Mouse (Mus musculus): ENCODE measurements around the gene Spice1. TPM values are rescaled to one million over a fixed set of nuclear protein-coding genes. Genes with fewer than 3 reads are reported as not detected.

Gene Spice1
- polyA plus RNA-seq, 2 experiments = 4.8 to 8.3 TPM

DNA sequence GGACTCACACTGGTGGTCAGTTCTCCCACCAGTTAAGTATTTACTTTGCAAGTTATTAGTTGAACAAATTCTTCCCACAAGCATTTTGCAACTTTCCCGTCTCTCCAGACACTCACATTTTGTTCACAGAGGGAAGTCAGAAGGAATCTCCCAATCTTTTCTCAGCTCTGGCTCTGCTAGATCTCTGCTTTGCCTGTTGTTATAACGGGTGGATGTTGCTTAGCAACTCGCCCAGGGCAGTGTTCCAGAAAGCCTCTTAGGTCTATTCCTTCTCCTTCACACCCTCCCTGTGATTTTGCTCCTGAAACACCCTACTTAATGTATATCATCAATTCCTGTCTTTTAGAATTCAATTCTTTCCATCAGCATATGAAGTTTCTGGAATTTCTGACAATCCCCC is 76.6 kb downstream of the Spice1 start:
- Histone ChIP-seq H3K4me2 (ENCODE audit: low read depth) (no peak overlapping the region), H3K4me1 (replicated peaks; ENCODE audit: control insufficient read depth in 2 of 2, insufficient read depth in 2 of 2, low read length in 1 of 2) (no peaks in the 10 kb centered on the region), H3K9me3 (ENCODE audit: control insufficient read depth, low read length) (no peaks in the 10 kb centered on the region), H3K27ac (no peak overlapping the region), H3K9ac (replicated peaks) (no peak overlapping the region), H3K36me3 (replicated peaks; ENCODE audit: control insufficient read depth, insufficient read depth, low read depth) (no peaks in the 10 kb centered on the region), H3K27me3 (ENCODE audit: control insufficient read depth, insufficient read depth, low read length) (no peaks in the 10 kb centered on the region), H3K4me3 (ENCODE audit: insufficient read depth in 1 of 2, low read depth in 2 of 2, low read length in 2 of 2) (no peak overlapping the region)
- no peak for DNase-seq (ENCODE audit: low read depth in 3 of 3, low spot score in 3 of 3)
- WGBS (ENCODE audit: insufficient replicate concordance) = 38% methylated on average over 3 of the region's 3 CpGs
- TF ChIP-seq EP300 (IDR thresholded peaks at IDR 0.05; ENCODE audit: low read depth) = no peak
- no peak for TF ChIP-seq CTCF (IDR thresholded peaks at IDR 0.05; ENCODE audit: low read depth)
- ATAC-seq (ENCODE audit: insufficient read depth) = no peak

- DNase-seq (ENCODE audit: low read depth in 3 of 3, low spot score in 3 of 3) = no peak
- Histone ChIP-seq H3K4me1 (replicated peaks; ENCODE audit: control insufficient read depth in 2 of 2, insufficient read depth in 2 of 2, low read length in 1 of 2) (no peaks in the 10 kb centered on the region), H3K36me3 (replicated peaks; ENCODE audit: control insufficient read depth, insufficient read depth, low read depth) (no peaks in the 10 kb centered on the region), H3K9me3 (ENCODE audit: control insufficient read depth, low read length) (no peaks in the 10 kb centered on the region), H3K9ac (replicated peaks) (no peak overlapping the region), H3K27ac (no peak overlapping the region), H3K4me3 (ENCODE audit: insufficient read depth in 1 of 2, low read depth in 2 of 2, low read length in 2 of 2) (no peak overlapping the region), H3K27me3 (ENCODE audit: control insufficient read depth, insufficient read depth, low read length) (no peaks in the 10 kb centered on the region), H3K4me2 (ENCODE audit: low read depth) (no peak overlapping the region)
- ATAC-seq (ENCODE audit: insufficient read depth) = no peak
- TF ChIP-seq EP300 (IDR thresholded peaks at IDR 0.05; ENCODE audit: low read depth) (no peak), CTCF (IDR thresholded peaks at IDR 0.05; ENCODE audit: low read depth) (no peak)
- 42% methylated on average over 5 of the region's 5 CpGs for WGBS (ENCODE audit: insufficient replicate concordance)
Observed at GRCm38 (mm10) chr16:44428456-44428855, 81.5 kb downstream of the Spice1 start.

- Histone ChIP-seq H3K9ac (replicated peaks) (no peak overlapping the region), H3K4me3 (ENCODE audit: insufficient read depth in 1 of 2, low read depth in 2 of 2, low read length in 2 of 2) (no peak overlapping the region), H3K27me3 (ENCODE audit: control insufficient read depth, insufficient read depth, low read length) (no peaks in the 10 kb centered on the region), H3K4me2 (ENCODE audit: low read depth) (no peak overlapping the region), H3K9me3 (ENCODE audit: control insufficient read depth, low read length) (no peaks in the 10 kb centered on the region), H3K4me1 (replicated peaks; ENCODE audit: control insufficient read depth in 2 of 2, insufficient read depth in 2 of 2, low read length in 1 of 2) (no peaks in the 10 kb centered on the region), H3K27ac (no peak overlapping the region), H3K36me3 (replicated peaks; ENCODE audit: control insufficient read depth, insufficient read depth, low read depth) (no peaks in the 10 kb centered on the region)
- ATAC-seq (ENCODE audit: insufficient read depth) (no peak), DNase-seq (ENCODE audit: low read depth in 3 of 3, low spot score in 3 of 3) (no peak)
- TF ChIP-seq CTCF (IDR thresholded peaks at IDR 0.05; ENCODE audit: low read depth) (no peak), EP300 (IDR thresholded peaks at IDR 0.05; ENCODE audit: low read depth) (no peak)
- 69% methylated on average over 7 of the region's 7 CpGs for WGBS (ENCODE audit: insufficient replicate concordance)
Observed at GRCm38 (mm10) chr16:44430021-44430420, 83.1 kb downstream of the Spice1 start.

- H3K4me1 ChIP-seq (replicated peaks; ENCODE audit: control insufficient read depth in 2 of 2, insufficient read depth in 2 of 2, low read length in 1 of 2) = no peaks in the 10 kb centered on the region
- no peak overlapping the region for H3K4me3 ChIP-seq (ENCODE audit: insufficient read depth in 1 of 2, low read depth in 2 of 2, low read length in 2 of 2)
- H3K4me2 ChIP-seq (ENCODE audit: low read depth) = no peak overlapping the region
- WGBS (ENCODE audit: insufficient replicate concordance) = 75% methylated on average over 7 of the region's 7 CpGs
- H3K9ac ChIP-seq (replicated peaks) = no peak overlapping the region
- no peaks in the 10 kb centered on the region for H3K36me3 ChIP-seq (replicated peaks; ENCODE audit: control insufficient read depth, insufficient read depth, low read depth)
- DNase-seq (ENCODE audit: low read depth in 3 of 3, low spot score in 3 of 3) (no peak), ATAC-seq (ENCODE audit: insufficient read depth) (no peak)
- TF ChIP-seq EP300 (IDR thresholded peaks at IDR 0.05; ENCODE audit: low read depth) (no peak), CTCF (IDR thresholded peaks at IDR 0.05; ENCODE audit: low read depth) (no peak)
- H3K9me3 ChIP-seq (ENCODE audit: control insufficient read depth, low read length) = no peaks in the 10 kb centered on the region
- H3K27me3 ChIP-seq (ENCODE audit: control insufficient read depth, insufficient read depth, low read length) = no peaks in the 10 kb centered on the region
- H3K27ac ChIP-seq = no peak overlapping the region
Observed at GRCm38 (mm10) chr16:44434931-44435330, 88.0 kb downstream of the Spice1 start.

- DNase-seq (ENCODE audit: low read depth in 3 of 3, low spot score in 3 of 3) (no peak), ATAC-seq (ENCODE audit: insufficient read depth) (no peak)
- TF ChIP-seq CTCF (IDR thresholded peaks at IDR 0.05; ENCODE audit: low read depth) (no peak), EP300 (IDR thresholded peaks at IDR 0.05; ENCODE audit: low read depth) (no peak)
- Histone ChIP-seq H3K9me3 (ENCODE audit: control insufficient read depth, low read length) (no peaks in the 10 kb centered on the region), H3K4me3 (ENCODE audit: insufficient read depth in 1 of 2, low read depth in 2 of 2, low read length in 2 of 2) (no peak overlapping the region), H3K9ac (replicated peaks) (no peak overlapping the region), H3K27ac (no peak overlapping the region), H3K4me1 (replicated peaks; ENCODE audit: control insufficient read depth in 2 of 2, insufficient read depth in 2 of 2, low read length in 1 of 2) (no peaks in the 10 kb centered on the region), H3K4me2 (ENCODE audit: low read depth) (no peak overlapping the region), H3K27me3 (ENCODE audit: control insufficient read depth, insufficient read depth, low read length) (no peaks in the 10 kb centered on the region), H3K36me3 (replicated peaks; ENCODE audit: control insufficient read depth, insufficient read depth, low read depth) (no peaks in the 10 kb centered on the region)
- WGBS (ENCODE audit: insufficient replicate concordance) = 45% methylated on average over 4 of the region's 4 CpGs
Observed at GRCm38 (mm10) chr16:44435481-44435880, 88.6 kb downstream of the Spice1 start.

Other genes starting within 250 kb of the Spice1 start
- gene Atp6v1a, start 207.4 kb upstream of the Spice1 start, polyA plus RNA-seq (2012; rRNA removed) = 8.6 and 11.9 TPM in 2 replicates
- 28.1 and 28.8 TPM in 2 replicates for gene Atp6v1a, start 207.4 kb upstream of the Spice1 start, polyA plus RNA-seq (2014; fragmentation: Nextera tagmentation; extraction: Ambion mirVana)
- 11.3 and 19.1 TPM in 2 replicates for gene Naa50, start 207.3 kb upstream of the Spice1 start, polyA plus RNA-seq (2012; rRNA removed)
- 39.0 and 40.6 TPM in 2 replicates for gene Naa50, start 207.3 kb upstream of the Spice1 start, polyA plus RNA-seq (2014; fragmentation: Nextera tagmentation; extraction: Ambion mirVana)
- 3.7 and 3.9 TPM in 2 replicates for gene Usf3, start 173.9 kb upstream of the Spice1 start, polyA plus RNA-seq (2012; rRNA removed)
- 2.7 and 3.1 TPM in 2 replicates for gene Usf3, start 173.9 kb upstream of the Spice1 start, polyA plus RNA-seq (2014; fragmentation: Nextera tagmentation; extraction: Ambion mirVana)
- 0.01 and 0.08 TPM in 2 replicates for gene Sidt1, start 13.9 kb upstream of the Spice1 start, polyA plus RNA-seq (2012; rRNA removed)
- not detected in 2 replicates for gene Sidt1, start 13.9 kb upstream of the Spice1 start, polyA plus RNA-seq (2014; fragmentation: Nextera tagmentation; extraction: Ambion mirVana)
- 0.19 and 0.59 TPM in 2 replicates for gene Cfap44, start 47.7 kb downstream of the Spice1 start, polyA plus RNA-seq (2012; rRNA removed)
- gene Cfap44, start 47.7 kb downstream of the Spice1 start, polyA plus RNA-seq (2014; fragmentation: Nextera tagmentation; extraction: Ambion mirVana) = 0.24 and 0.47 TPM in 2 replicates
- 0.27 and 0.28 TPM in 2 replicates for gene Boc, start 211.8 kb downstream of the Spice1 start, polyA plus RNA-seq (2012; rRNA removed)
- gene Boc, start 211.8 kb downstream of the Spice1 start, polyA plus RNA-seq (2014; fragmentation: Nextera tagmentation; extraction: Ambion mirVana) = 0.15 and 0.35 TPM in 2 replicates